11 mouse cellular contexts compared by ENCODE assay signal in genomic region chr5:100546294-100547080, GRCm38 (mm10). TPM values are rescaled to one million over a fixed set of nuclear protein-coding genes. Genes with fewer than 3 reads are reported as not detected.
A peak's percentile ranks its signal among the peaks of the same experiment; 100 is the strongest.
DNase-seq lines count a peak whose midpoint lies in the region; ATAC-seq and TF ChIP-seq lines count a peak whose summit lies in the region.
"Had no signal": no experiment of that assay in that cellular context is flagged by ENCODE, and none has a peak within 500 bp of the region (broad histone marks: within the 10 kb centered on the region; RNA-seq: fewer than 3 reads in every experiment).

No protein-coding gene starts in this region.

- H3K9ac ChIP-seq in heart, embryonic 12.5 days, result no peak overlapping the region
- no peak overlapping the region for H3K9ac ChIP-seq in liver, embryonic 14.5 days (replicated peaks)
- no peak overlapping the region for H3K9ac ChIP-seq in CH12.LX (ENCODE audit: insufficient read depth, low read depth)
- no peak overlapping the region for H3K9ac ChIP-seq in forebrain, embryonic 15.5 days (replicated peaks)

- no peaks in the 10 kb centered on the region for H3K27me3 ChIP-seq in heart, embryonic 12.5 days (replicated peaks)
- H3K27me3 ChIP-seq in liver, embryonic 14.5 days (ENCODE audit: control insufficient read depth, insufficient read depth, low read length), result no peaks in the 10 kb centered on the region
- H3K27me3 ChIP-seq in CH12.LX (replicated peaks), result no peaks in the 10 kb centered on the region
- H3K27me3 ChIP-seq in forebrain, embryonic 15.5 days, result no peaks in the 10 kb centered on the region

- no peak for TF ChIP-seq EP300 in liver, embryonic 14.5 days (IDR thresholded peaks at IDR 0.05; ENCODE audit: low read depth)
- TF ChIP-seq EP300 in CH12.LX (IDR thresholded peaks at IDR 0.05; ENCODE audit: low read length), result no peak

- H3K4me3 ChIP-seq in heart, embryonic 12.5 days, result no peak overlapping the region
- H3K4me3 ChIP-seq in liver, embryonic 14.5 days (ENCODE audit: insufficient read depth in 1 of 2, low read depth in 2 of 2, low read length in 2 of 2), result no peak overlapping the region
- no peak overlapping the region for H3K4me3 ChIP-seq in CH12.LX (replicated peaks in 1 of 3; ENCODE audit: low read depth in 2 of 3, low read length in 2 of 3, poor library complexity in 1 of 3)
- no peak overlapping the region for H3K4me3 ChIP-seq in forebrain, embryonic 15.5 days
- H3K4me3 ChIP-seq: erythroblast, embryonic 14.5 days had no signal

- H3K36me3 ChIP-seq in heart, embryonic 12.5 days, result peaks cover 78% of the 10 kb centered on the region
- H3K36me3 ChIP-seq in liver, embryonic 14.5 days (replicated peaks; ENCODE audit: control insufficient read depth, insufficient read depth, low read depth), result peaks cover 26% of the 10 kb centered on the region
- peaks cover 61 to 78% of the 10 kb centered on the region in 2 experiments for H3K36me3 ChIP-seq in CH12.LX (replicated peaks in 1 of 2; ENCODE audit: control insufficient read depth in 1 of 2, insufficient read depth in 1 of 2, low read length in 1 of 2)
- peaks cover 70% of the 10 kb centered on the region for H3K36me3 ChIP-seq in forebrain, embryonic 15.5 days

- 85% methylated on average over 6 of the region's 6 CpGs for WGBS in heart, embryonic 12.5 days
- 77% methylated on average over 6 of the region's 6 CpGs for WGBS in liver, embryonic 14.5 days (ENCODE audit: insufficient replicate concordance)
- 95% methylated on average over 6 of the region's 6 CpGs for WGBS in forebrain, embryonic 15.5 days

- in situ Hi-C loops in CH12.LX (cut with MboI; ENCODE audit: low pct_ligation_motif_present, low pct_unique_long_range_greater_than_20kb, low sequenced_read_pairs), result no loop called here

- no peak for ATAC-seq in heart, embryonic 12.5 days (ENCODE audit: insufficient number of reproducible peaks, low FRiP score)
- no peak for ATAC-seq in liver, embryonic 14.5 days (ENCODE audit: insufficient read depth)
- ATAC-seq in hematopoietic stem cell, adult 5-6 weeks (replicated peaks in 1 of 2; ENCODE audit: insufficient read depth in 1 of 2, low FRiP score in 2 of 2, low TSS enrichment in 1 of 2, low read depth in 1 of 2, poor library complexity in 2 of 2, severe bottlenecking in 2 of 2), result peak; percentile 52 to 62; a peak in 2 of 4 replicates
- no peak for ATAC-seq in forebrain, embryonic 15.5 days (replicated peaks)

- DNase-seq in heart, adult 11 months, result peak; percentile 52
- no peak for DNase-seq in liver, embryonic 14.5 days (ENCODE audit: low read depth in 3 of 3, low spot score in 3 of 3)
- DNase-seq in liver (no peak), CH12.LX (ENCODE audit: extremely low read depth) (no peak)
- no peak for DNase-seq in urinary bladder, postnatal 10 days (ENCODE audit: low spot score)
- DNase-seq: gastrocnemius, postnatal 14 days had no signal

- no peak overlapping the region for H3K4me2 ChIP-seq in heart, embryonic 12.5 days
- H3K4me2 ChIP-seq in liver, embryonic 14.5 days (ENCODE audit: low read depth), result no peak overlapping the region
- no peak overlapping the region for H3K4me2 ChIP-seq in CH12.LX (ENCODE audit: insufficient read depth, low read depth, poor library complexity, severe bottlenecking)
- no peak overlapping the region for H3K4me2 ChIP-seq in forebrain, embryonic 15.5 days (replicated peaks)

- peak; percentile 29 for TF ChIP-seq CTCF in liver, embryonic 14.5 days (IDR thresholded peaks at IDR 0.05; ENCODE audit: low read depth)
- TF ChIP-seq CTCF in CH12.LX (conservative IDR thresholded peaks at IDR 0.05 in 1 of 2, IDR thresholded peaks at IDR 0.05 in 1 of 2; ENCODE audit: low read depth in 2 of 2, low read length in 2 of 2), result peak in 1 of 2 experiments; percentile 75; a peak in 2 of 4 replicates

- 0 out of 2 replicates have a peak, but pooled peaks cover 3% of the 10 kb centered on the region for H3K9me3 ChIP-seq in heart, embryonic 12.5 days (replicated peaks)
- H3K9me3 ChIP-seq in liver, embryonic 14.5 days (ENCODE audit: control insufficient read depth, low read length), result no peaks in the 10 kb centered on the region
- no peaks in the 10 kb centered on the region for H3K9me3 ChIP-seq in CH12.LX (replicated peaks; ENCODE audit: low read length)
- no peaks in the 10 kb centered on the region for H3K9me3 ChIP-seq in forebrain, embryonic 15.5 days
- H3K9me3 ChIP-seq: G1E had no signal

- no peak overlapping the region for H3K27ac ChIP-seq in heart, embryonic 12.5 days (ENCODE audit: poor library complexity, severe bottlenecking)
- H3K27ac ChIP-seq in liver, embryonic 14.5 days, result no peak overlapping the region
- no peak overlapping the region for H3K27ac ChIP-seq in CH12.LX (ENCODE audit: insufficient read depth, low read depth)
- H3K27ac ChIP-seq in forebrain, embryonic 15.5 days (replicated peaks), result no peak overlapping the region

- dilution Hi-C loops in CH12.LX (cut with MboI; ENCODE audit: extremely low pct_ligation_motif_present, extremely low pct_unique_long_range_greater_than_20kb, low sequenced_read_pairs), result no loop called here

- peak; percentile 83 for TF ChIP-seq RAD21 in CH12.LX (IDR thresholded peaks at IDR 0.05; ENCODE audit: low read depth, low read length)

- no peaks in the 10 kb centered on the region for H3K4me1 ChIP-seq in heart, embryonic 12.5 days (replicated peaks)
- peaks cover 0 to 3% of the 10 kb centered on the region in 2 experiments; a peak in 2 of 4 replicates for H3K4me1 ChIP-seq in liver, embryonic 14.5 days (replicated peaks; ENCODE audit: control insufficient read depth in 2 of 2, insufficient read depth in 2 of 2, low read length in 1 of 2)
- H3K4me1 ChIP-seq in CH12.LX (ENCODE audit: control insufficient read depth in 1 of 2, insufficient read depth in 2 of 2), result peaks cover 0 to 10% of the 10 kb centered on the region in 2 experiments; a peak in 2 of 4 replicates
- no peaks in the 10 kb centered on the region for H3K4me1 ChIP-seq in forebrain, embryonic 15.5 days

- TF ChIP-seq POLR2A in CH12.LX (IDR thresholded peaks at IDR 0.05; ENCODE audit: low read depth, low read length), result no peak

- no peaks in the 10 kb centered on the region; the same call in 1 of the 2 replicates for H3K79me2 ChIP-seq in CH12.LX (replicated peaks; ENCODE audit: control insufficient read depth, extremely low read depth, insufficient read depth, poor library complexity, severe bottlenecking)

TF ChIP-seq in CH12.LX, 34 proteins besides CTCF, POLR2A, EP300 and RAD21:
- TF ChIP-seq MAFK (IDR thresholded peaks at IDR 0.05; ENCODE audit: insufficient replicate concordance, low read length) (no peak), SMC3 (IDR thresholded peaks at IDR 0.05; ENCODE audit: low read depth, low read length) (peak; percentile 77), ZC3H11A (IDR thresholded peaks at IDR 0.05; ENCODE audit: low read depth, low read length) (peak; percentile 42; the same call in 1 of the 2 replicates)

RNA-seq across cellular contexts. Expression of gene Plac8, which starts 25.6 kb away (rescaled TPM):
- polyA plus RNA-seq in heart, embryonic 12.5 days (2016; fragmentation: Nextera tagmentation; extraction: Ambion mirVana), result 3.8 and 4.5 TPM in 2 replicates
- 64.3 and 87.8 TPM in 2 replicates for polyA plus RNA-seq in liver, embryonic 14.5 days (2012; rRNA removed)
- polyA plus RNA-seq in liver, embryonic 14.5 days (2014; fragmentation: Nextera tagmentation; extraction: Ambion mirVana), result 67.3 and 91.1 TPM in 2 replicates
- total RNA-seq in CH12.LX (2012; rRNA removed) (64.3 and 99.9 TPM in 2 replicates), CH12.LX (2014; rRNA removed) (235 and 258 TPM in 2 replicates)
- polyA plus RNA-seq in CH12.LX (2012; ENCODE audit: insufficient read length, low read depth), result 151 and 161 TPM in 2 replicates
- total RNA-seq in hematopoietic stem cell, adult 5-6 weeks (2017), result 739 and 944 TPM in 2 replicates
- polyA plus RNA-seq in forebrain, embryonic 15.5 days (2015; fragmentation: Nextera tagmentation; extraction: Ambion mirVana), result 0.27 and 0.56 TPM in 2 replicates

RNA-seq across cellular contexts. Expression of gene Cops4, which starts 28.4 kb away (rescaled TPM):
- polyA plus RNA-seq in heart, embryonic 12.5 days (2016; fragmentation: Nextera tagmentation; extraction: Ambion mirVana), result 146 and 153 TPM in 2 replicates
- polyA plus RNA-seq in liver, embryonic 14.5 days (2012; rRNA removed), result 18.4 and 28.2 TPM in 2 replicates
- 70.9 and 74.5 TPM in 2 replicates for polyA plus RNA-seq in liver, embryonic 14.5 days (2014; fragmentation: Nextera tagmentation; extraction: Ambion mirVana)
- total RNA-seq in CH12.LX (2012; rRNA removed) (122 and 149 TPM in 2 replicates), CH12.LX (2014; rRNA removed) (264 and 298 TPM in 2 replicates)
- polyA plus RNA-seq in CH12.LX (2012; ENCODE audit: insufficient read length, low read depth), result 133 and 134 TPM in 2 replicates
- total RNA-seq in hematopoietic stem cell, adult 5-6 weeks (2017), result 117 and 166 TPM in 2 replicates
- polyA plus RNA-seq in forebrain, embryonic 15.5 days (2015; fragmentation: Nextera tagmentation; extraction: Ambion mirVana), result 186 and 192 TPM in 2 replicates

RNA-seq across cellular contexts. Expression of gene Lin54, which starts 46.0 kb away (rescaled TPM):
- polyA plus RNA-seq in heart, embryonic 12.5 days (2016; fragmentation: Nextera tagmentation; extraction: Ambion mirVana), result 14.4 and 14.6 TPM in 2 replicates
- polyA plus RNA-seq in liver, embryonic 14.5 days (2012; rRNA removed), result 5.7 and 8.5 TPM in 2 replicates
- 11.0 and 12.0 TPM in 2 replicates for polyA plus RNA-seq in liver, embryonic 14.5 days (2014; fragmentation: Nextera tagmentation; extraction: Ambion mirVana)
- 12.8 and 12.9 TPM in 2 replicates for total RNA-seq in CH12.LX (2012; rRNA removed)
- 14.1 and 15.2 TPM in 2 replicates for total RNA-seq in CH12.LX (2014; rRNA removed)
- 11.8 and 14.1 TPM in 2 replicates for polyA plus RNA-seq in CH12.LX (2012; ENCODE audit: insufficient read length, low read depth)
- total RNA-seq in hematopoietic stem cell, adult 5-6 weeks (2017), result 27.6 and 37.5 TPM in 2 replicates
- 8.3 and 10.0 TPM in 2 replicates for polyA plus RNA-seq in forebrain, embryonic 15.5 days (2015; fragmentation: Nextera tagmentation; extraction: Ambion mirVana)

Comparison
In these comparisons a context has a peak if more than half of its experiments do, and no peak if none do; other contexts are left out.
1. ATAC-seq: peak in hematopoietic stem cell, adult 5-6 weeks (2 of 2); none in heart, embryonic 12.5 days (single experiment), liver, embryonic 14.5 days (single experiment) and forebrain, embryonic 15.5 days (single experiment).
2. RNA of gene Plac8, which starts 25.6 kb away (polyA plus RNA-seq): 151 to 161 TPM in CH12.LX and 64.3 to 91.1 TPM in liver, embryonic 14.5 days; 3.8 to 4.5 TPM in heart, embryonic 12.5 days and 0.27 to 0.56 TPM in forebrain, embryonic 15.5 days; every median in the first group is over 10 times any median in the second.